Mouse (Mus musculus): ENCODE data around the gene Gm498. TPM values are rescaled to one million over a fixed set of nuclear protein-coding genes. Genes with fewer than 3 reads are reported as not detected.
A peak's percentile ranks its signal among the peaks of the same experiment; 100 is the strongest.

The Gm498 gene
- polyA plus RNA-seq, 1 experiment = 2.3 TPM

- DNase-seq (ENCODE audit: low read depth) = no peak
Measured at GRCm38 (mm10) chr7:143892361-143892760, 25.7 kb downstream of the Gm498 start.

DNA sequence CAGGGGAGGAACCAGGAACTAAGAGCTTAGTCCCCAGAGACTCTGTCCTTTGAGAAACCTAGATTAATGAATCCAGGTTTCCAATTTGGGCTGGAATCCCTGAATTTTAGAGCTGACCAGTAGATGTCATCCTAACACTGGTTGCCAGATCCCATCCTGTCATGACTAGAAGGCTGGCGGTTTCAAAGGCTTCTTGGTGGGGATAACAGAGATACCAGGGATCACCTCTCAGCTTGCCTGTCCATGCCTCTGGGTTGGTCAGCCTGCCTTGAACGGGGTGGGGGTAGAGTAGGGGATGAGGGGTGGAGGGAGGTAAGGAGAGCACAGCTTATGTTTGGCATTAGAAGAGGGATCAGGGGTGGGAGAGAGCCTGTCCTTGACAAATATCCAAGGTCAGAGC, 34.0 kb downstream of the Gm498 start:
- DNase-seq (ENCODE audit: low read depth) = no peak

DNA sequence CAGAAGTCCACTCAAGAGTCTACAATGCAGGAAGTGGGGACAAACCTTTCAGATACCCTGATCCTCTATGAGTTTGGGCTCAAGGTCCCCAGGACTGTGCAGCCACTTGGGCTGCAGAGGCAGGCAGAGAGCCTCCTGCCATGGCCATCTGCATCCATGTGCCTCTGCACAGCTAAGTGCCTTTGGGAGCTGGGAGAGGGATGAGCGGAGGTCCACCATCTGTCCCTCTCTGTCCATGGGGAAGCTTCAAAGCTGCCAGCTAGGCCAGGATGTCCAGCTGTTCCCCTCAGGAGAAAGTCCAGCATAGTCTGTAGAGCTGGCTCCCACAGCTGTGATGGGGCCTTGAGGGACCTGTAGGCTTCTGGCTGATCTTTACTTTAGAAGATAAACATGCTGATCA, 38.5 kb downstream of the Gm498 start:
- no peak for DNase-seq (ENCODE audit: low read depth)

DNA sequence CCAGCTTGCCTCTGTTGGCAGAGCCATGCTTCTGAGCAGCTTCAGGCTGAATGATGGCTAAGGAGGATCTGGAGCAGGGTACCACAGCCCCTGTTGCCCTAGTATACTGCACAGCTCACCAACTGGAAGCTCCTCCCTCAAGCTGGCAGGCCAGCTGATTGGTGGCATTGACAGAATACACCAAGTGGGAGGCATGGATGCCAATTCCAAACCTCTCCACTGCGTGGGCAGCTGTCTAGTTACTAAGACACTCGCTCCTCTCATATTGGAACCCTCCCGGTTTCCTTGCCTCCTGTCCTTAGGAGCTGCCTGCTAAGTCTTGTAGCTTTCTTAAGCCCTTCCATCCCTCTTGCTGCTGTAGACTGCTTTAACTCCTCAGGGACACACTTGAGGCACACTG, 39.0 kb downstream of the Gm498 start:
- no peak for DNase-seq (ENCODE audit: low read depth)

- no peak for DNase-seq (ENCODE audit: low read depth)
Measured at GRCm38 (mm10) chr7:143913611-143914010, 47.0 kb downstream of the Gm498 start.

- DNase-seq (ENCODE audit: low read depth) = no peak
Measured at GRCm38 (mm10) chr7:143919031-143919679, 52.5 kb downstream of the Gm498 start.

- DNase-seq (ENCODE audit: low read depth) = no peak
Measured at GRCm38 (mm10) chr7:143929899-143930298, 63.3 kb downstream of the Gm498 start.

GRCm38 (mm10) chr7:143938647-143939046, 72.0 kb downstream of the Gm498 start:
- DNase-seq (ENCODE audit: low read depth) = no peak

DNA sequence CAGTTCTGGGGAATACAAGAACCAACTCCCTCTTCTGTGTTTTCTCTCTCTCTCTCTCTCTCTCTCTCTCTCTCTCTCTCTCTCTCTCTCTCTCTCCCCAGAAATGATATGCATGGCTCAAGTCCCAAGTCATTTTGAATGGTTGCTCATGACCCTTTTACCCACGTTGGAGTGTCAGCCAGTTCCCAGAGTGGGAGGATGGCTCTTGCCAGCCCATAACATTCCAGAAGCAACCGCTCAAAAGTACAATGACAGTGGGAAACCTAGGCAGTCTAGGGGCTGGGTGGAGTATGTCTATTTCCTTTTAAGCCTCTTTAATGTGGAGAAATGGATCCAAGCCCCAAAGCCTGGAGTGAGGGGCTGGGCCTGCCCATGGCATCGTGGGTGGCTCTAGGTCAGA, 72.8 kb downstream of the Gm498 start:
- DNase-seq (ENCODE audit: low read depth) = no peak

DNA sequence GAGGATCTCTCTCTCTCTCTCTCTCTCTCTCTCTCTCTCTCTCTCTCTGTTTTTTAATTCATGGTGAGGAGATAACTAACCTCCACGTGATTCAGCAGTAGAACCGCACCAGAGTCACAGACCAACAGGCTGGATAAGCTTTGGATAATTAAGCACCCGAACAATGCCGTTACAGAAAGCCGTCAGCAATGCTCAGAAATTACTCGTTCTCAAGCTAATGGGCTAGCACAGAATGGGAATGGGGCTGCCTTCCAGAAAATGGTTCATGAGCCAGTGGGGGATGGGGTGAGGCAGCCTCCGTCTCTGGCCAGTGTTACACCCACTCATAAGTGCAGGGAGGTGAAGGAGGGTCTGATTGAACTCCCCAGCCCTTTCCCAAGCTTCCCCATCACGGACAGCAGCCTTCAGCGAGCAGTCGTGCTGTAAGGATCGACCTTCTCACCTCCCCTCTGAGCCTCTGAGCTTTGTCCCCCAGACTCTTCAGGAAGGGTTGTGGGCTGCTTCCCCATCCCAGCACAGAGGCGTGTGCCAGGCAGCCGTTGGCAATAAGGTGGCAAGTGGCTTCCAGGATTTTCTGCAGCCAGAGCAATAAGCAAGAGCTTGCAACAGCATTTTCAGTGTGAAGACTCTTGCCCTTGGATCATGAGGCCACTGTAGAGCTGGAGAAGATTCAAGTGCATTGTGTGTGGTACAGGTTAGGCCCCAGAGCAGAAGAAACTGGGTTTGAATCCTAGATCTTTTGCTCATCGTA, 76.5 kb downstream of the Gm498 start:
- no peak for DNase-seq (ENCODE audit: low read depth)

DNA sequence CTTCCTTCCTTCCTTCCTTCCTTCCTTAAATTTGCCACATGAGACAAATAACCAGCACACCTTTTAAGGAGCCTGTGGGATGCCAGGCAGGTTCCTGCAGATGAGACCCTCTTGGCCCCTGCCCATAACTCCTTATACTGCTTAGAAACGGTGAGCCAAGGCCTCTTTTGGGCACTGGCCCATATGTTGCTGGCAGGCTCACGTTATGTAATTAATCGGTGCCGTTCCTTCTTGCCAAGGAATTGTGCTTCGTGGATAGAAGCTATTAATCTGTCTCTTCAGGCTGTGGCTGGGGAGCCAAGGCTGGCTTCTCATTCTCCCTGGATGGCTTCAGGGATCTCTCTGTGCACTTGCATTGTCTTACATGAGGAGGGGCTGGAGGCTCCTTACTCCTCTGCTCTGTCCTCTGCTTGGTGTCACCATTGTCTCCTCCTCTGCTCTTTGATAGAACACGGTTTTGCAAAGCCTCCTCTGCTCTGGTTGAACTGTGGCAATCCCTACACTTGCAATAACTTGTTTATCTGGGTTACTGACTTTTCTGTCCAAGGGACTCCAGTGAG, 77.9 kb downstream of the Gm498 start:
- DNase-seq (ENCODE audit: low read depth) = peak; percentile 64

Other genes starting within 250 kb of the Gm498 start
- gene Tnfrsf26, start 238.1 kb upstream of the Gm498 start, polyA plus RNA-seq (2012; rRNA removed) = 0.28 and 0.36 TPM in 2 replicates
- 2.8 and 4.3 TPM in 2 replicates for gene Tnfrsf22, start 217.2 kb upstream of the Gm498 start, polyA plus RNA-seq (2012; rRNA removed)
- 2.2 and 2.6 TPM in 2 replicates for gene Tnfrsf23, start 181.0 kb upstream of the Gm498 start, polyA plus RNA-seq (2012; rRNA removed)
- 23.0 and 29.1 TPM in 2 replicates for gene Osbpl5, start 109.9 kb upstream of the Gm498 start, polyA plus RNA-seq (2012; rRNA removed)
- 1.7 TPM in 1 of 2 replicates, not detected in the other for gene Mrgprg, start 99.8 kb upstream of the Gm498 start, polyA plus RNA-seq (2012; rRNA removed)
- gene Mrgpre, start 82.3 kb upstream of the Gm498 start, polyA plus RNA-seq (2012; rRNA removed) = 0.93 and 1.1 TPM in 2 replicates
- gene Nadsyn1, start 44.0 kb upstream of the Gm498 start, polyA plus RNA-seq (2012; rRNA removed) = 8.4 and 11.5 TPM in 2 replicates
- gene Dhcr7, start 43.7 kb upstream of the Gm498 start, polyA plus RNA-seq (2012; rRNA removed) = 46.2 and 64.1 TPM in 2 replicates
- 0.34 and 1.3 TPM in 2 replicates for gene Shank2, start 135.1 kb downstream of the Gm498 start, polyA plus RNA-seq (2012; rRNA removed)

Data from gonadal fat pad, adult 2 months (tissue).